Mouse (Mus musculus) CD8-positive naive resting alpha-beta T cell, adult 2 months (primary cell): ENCODE results near the gene Phxr2.

Experiments
- DNase-seq, 2 experiments: peaks; one replicate each; pipeline ENCODE4 v3.0.0; 2022; ENCODE audit warnings: low read depth in 2 of 2, low spot score in 2 of 2

Phxr2 gene

GRCm38 (mm10) chr10:99095114-99095513, 31.0 kb downstream of the Phxr2 start:
- DNase-seq = no peak

GRCm38 (mm10) chr10:99093364-99093763, 32.8 kb downstream of the Phxr2 start:
- no peak for DNase-seq

- no peak for DNase-seq
Observed at GRCm38 (mm10) chr10:99089906-99090305, 36.2 kb downstream of the Phxr2 start.

GRCm38 (mm10) chr10:99086029-99086428, 40.1 kb downstream of the Phxr2 start:
- DNase-seq = no peak

GRCm38 (mm10) chr10:99085240-99085587, 40.9 kb downstream of the Phxr2 start:
- no peak for DNase-seq

GRCm38 (mm10) chr10:99084397-99085239, 41.5 kb downstream of the Phxr2 start:
- DNase-seq = peak; percentile 65 to 69

- DNase-seq = no peak
Observed at GRCm38 (mm10) chr10:99083431-99084003, 42.6 kb downstream of the Phxr2 start.

- no peak for DNase-seq
Observed at GRCm38 (mm10) chr10:99081569-99081990, 44.5 kb downstream of the Phxr2 start.

GRCm38 (mm10) chr10:99078621-99079020, 47.5 kb downstream of the Phxr2 start:
- DNase-seq = no peak

GRCm38 (mm10) chr10:99076113-99076895, 49.8 kb downstream of the Phxr2 start:
- no peak for DNase-seq
